Mouse (Mus musculus): ENCODE results near the gene Samhd1. TPM values are rescaled to one million over a fixed set of nuclear protein-coding genes. Genes with fewer than 3 reads are reported as not detected.

Gene Samhd1
- polyA plus RNA-seq, 1 experiment from 2014 or later, result 23.5 TPM

GRCm38 (mm10) chr2:157054297-157054696 is 80.8 kb downstream of the Samhd1 start:
- Histone ChIP-seq H3K27me3 (replicated peaks) (no peaks in the 10 kb centered on the region), H3K9me3 (no peaks in the 10 kb centered on the region), H3K27ac (no peak overlapping the region), H3K4me2 (replicated peaks) (no peak overlapping the region), H3K4me1 (replicated peaks) (peaks cover 11% of the 10 kb centered on the region), H3K36me3 (peaks cover 21% of the 10 kb centered on the region), H3K4me3 (replicated peaks) (no peak overlapping the region), H3K9ac (no peak overlapping the region)
- ATAC-seq, result no peak
- 84% methylated on average over 8 of the region's 8 CpGs for WGBS

GRCm38 (mm10) chr2:157053787-157054186 is 81.3 kb downstream of the Samhd1 start:
- Histone ChIP-seq H3K4me1 (replicated peaks) (peaks cover 7% of the 10 kb centered on the region), H3K4me3 (replicated peaks) (no peak overlapping the region), H3K4me2 (replicated peaks) (no peak overlapping the region), H3K9ac (no peak overlapping the region), H3K27me3 (replicated peaks) (no peaks in the 10 kb centered on the region), H3K9me3 (no peaks in the 10 kb centered on the region), H3K36me3 (peaks cover 21% of the 10 kb centered on the region), H3K27ac (no peak overlapping the region)
- no peak for ATAC-seq
- 79% methylated on average over 4 of the region's 4 CpGs for WGBS

- Histone ChIP-seq H3K9me3 (no peaks in the 10 kb centered on the region), H3K9ac (no peak overlapping the region), H3K27me3 (replicated peaks) (no peaks in the 10 kb centered on the region), H3K36me3 (peaks cover 21% of the 10 kb centered on the region), H3K4me3 (replicated peaks) (no peak overlapping the region), H3K4me1 (replicated peaks) (peaks cover under 1% of the 10 kb centered on the region; the same call in 1 of the 2 replicates), H3K27ac (no peak overlapping the region), H3K4me2 (replicated peaks) (no peak overlapping the region)
- no peak for ATAC-seq
- 94% methylated on average over 5 of the region's 5 CpGs for WGBS
Measured at GRCm38 (mm10) chr2:157053124-157053523, 81.9 kb downstream of the Samhd1 start.

GRCm38 (mm10) chr2:157052448-157052847 is 82.6 kb downstream of the Samhd1 start:
- H3K36me3 ChIP-seq, result peaks cover 21% of the 10 kb centered on the region
- no peaks in the 10 kb centered on the region; the same call in 1 of the 2 replicates for H3K4me1 ChIP-seq (replicated peaks)
- no peak overlapping the region for H3K9ac ChIP-seq
- H3K27ac ChIP-seq, result no peak overlapping the region
- no peaks in the 10 kb centered on the region for H3K27me3 ChIP-seq (replicated peaks)
- no peak overlapping the region for H3K4me2 ChIP-seq (replicated peaks)
- H3K4me3 ChIP-seq (replicated peaks), result no peak overlapping the region
- WGBS, result 83% methylated on average over 8 of the region's 8 CpGs
- ATAC-seq, result no peak
- H3K9me3 ChIP-seq, result no peaks in the 10 kb centered on the region

- H3K27me3 ChIP-seq (replicated peaks), result no peaks in the 10 kb centered on the region
- H3K9ac ChIP-seq, result no peak overlapping the region
- no peak overlapping the region for H3K4me3 ChIP-seq (replicated peaks)
- H3K27ac ChIP-seq, result no peak overlapping the region
- H3K4me1 ChIP-seq (replicated peaks), result no peaks in the 10 kb centered on the region; the same call in 1 of the 2 replicates
- H3K9me3 ChIP-seq, result no peaks in the 10 kb centered on the region
- no peak overlapping the region for H3K4me2 ChIP-seq (replicated peaks)
- peaks cover 26% of the 10 kb centered on the region for H3K36me3 ChIP-seq
- no peak for ATAC-seq
- 73% methylated on average over 8 of the region's 8 CpGs for WGBS
Measured at GRCm38 (mm10) chr2:157049831-157050243, 85.2 kb downstream of the Samhd1 start.

- 83% methylated on average over 13 of the region's 13 CpGs for WGBS
- Histone ChIP-seq H3K36me3 (peaks cover 27% of the 10 kb centered on the region), H3K27ac (no peak overlapping the region), H3K27me3 (replicated peaks) (no peaks in the 10 kb centered on the region), H3K9me3 (no peaks in the 10 kb centered on the region), H3K4me3 (replicated peaks) (no peak overlapping the region), H3K4me1 (replicated peaks) (no peaks in the 10 kb centered on the region), H3K9ac (no peak overlapping the region), H3K4me2 (replicated peaks) (no peak overlapping the region)
- ATAC-seq, result no peak
Measured at GRCm38 (mm10) chr2:157048395-157049181, 86.5 kb downstream of the Samhd1 start.

Other genes starting within 250 kb of the Samhd1 start
- 0.53 and 0.66 TPM in 2 replicates for gene Sla2, start 248.1 kb downstream of the Samhd1 start, polyA plus RNA-seq (2015; fragmentation: Nextera tagmentation; extraction: Ambion mirVana)
- gene Ndrg3, start 143.2 kb downstream of the Samhd1 start, polyA plus RNA-seq (2015; fragmentation: Nextera tagmentation; extraction: Ambion mirVana), result 41.7 and 42.9 TPM in 2 replicates
- gene Dsn1, start 128.1 kb downstream of the Samhd1 start, polyA plus RNA-seq (2015; fragmentation: Nextera tagmentation; extraction: Ambion mirVana), result 28.3 and 29.4 TPM in 2 replicates
- 2.0 and 2.3 TPM in 2 replicates for gene Soga1, start 56.0 kb downstream of the Samhd1 start, polyA plus RNA-seq (2015; fragmentation: Nextera tagmentation; extraction: Ambion mirVana)
- not detected in 2 replicates for gene Tldc2, start 48.2 kb downstream of the Samhd1 start, polyA plus RNA-seq (2015; fragmentation: Nextera tagmentation; extraction: Ambion mirVana)
- 19.5 and 23.3 TPM in 2 replicates for gene Rbl1, start 69.3 kb upstream of the Samhd1 start, polyA plus RNA-seq (2015; fragmentation: Nextera tagmentation; extraction: Ambion mirVana)
- gene Rpn2, start 143.8 kb upstream of the Samhd1 start, polyA plus RNA-seq (2015; fragmentation: Nextera tagmentation; extraction: Ambion mirVana), result 331 and 342 TPM in 2 replicates
- 0.55 and 0.62 TPM in 2 replicates for gene Mroh8, start 144.3 kb upstream of the Samhd1 start, polyA plus RNA-seq (2015; fragmentation: Nextera tagmentation; extraction: Ambion mirVana)
- gene Ghrh, start 212.2 kb upstream of the Samhd1 start, polyA plus RNA-seq (2015; fragmentation: Nextera tagmentation; extraction: Ambion mirVana), result 0.64 and 1.00 TPM in 2 replicates
- gene Manbal, start 232.3 kb upstream of the Samhd1 start, polyA plus RNA-seq (2015; fragmentation: Nextera tagmentation; extraction: Ambion mirVana), result 68.4 and 73.7 TPM in 2 replicates